Mouse (Mus musculus) ovary, adult 10 weeks (tissue): Measurements from ENCODE around the gene Ift88. TPM values are rescaled to one million over a fixed set of nuclear protein-coding genes. Genes with fewer than 3 reads are reported as not detected.

Source experiments
- polyA plus RNA-seq: library from polyadenylated mRNA; stranded (reverse); fragments of 350-450 nt; fragmentation: Illumina TruSeq; extraction: RNeasy Lipid Tissue Mini Kit (QIAGEN cat#74804); gene quantifications from one replicate; pipeline ENCODE4 v1.2.3, GENCODE M21; 2014

Gene Ift88
- polyA plus RNA-seq = 59.7 TPM

DNA sequence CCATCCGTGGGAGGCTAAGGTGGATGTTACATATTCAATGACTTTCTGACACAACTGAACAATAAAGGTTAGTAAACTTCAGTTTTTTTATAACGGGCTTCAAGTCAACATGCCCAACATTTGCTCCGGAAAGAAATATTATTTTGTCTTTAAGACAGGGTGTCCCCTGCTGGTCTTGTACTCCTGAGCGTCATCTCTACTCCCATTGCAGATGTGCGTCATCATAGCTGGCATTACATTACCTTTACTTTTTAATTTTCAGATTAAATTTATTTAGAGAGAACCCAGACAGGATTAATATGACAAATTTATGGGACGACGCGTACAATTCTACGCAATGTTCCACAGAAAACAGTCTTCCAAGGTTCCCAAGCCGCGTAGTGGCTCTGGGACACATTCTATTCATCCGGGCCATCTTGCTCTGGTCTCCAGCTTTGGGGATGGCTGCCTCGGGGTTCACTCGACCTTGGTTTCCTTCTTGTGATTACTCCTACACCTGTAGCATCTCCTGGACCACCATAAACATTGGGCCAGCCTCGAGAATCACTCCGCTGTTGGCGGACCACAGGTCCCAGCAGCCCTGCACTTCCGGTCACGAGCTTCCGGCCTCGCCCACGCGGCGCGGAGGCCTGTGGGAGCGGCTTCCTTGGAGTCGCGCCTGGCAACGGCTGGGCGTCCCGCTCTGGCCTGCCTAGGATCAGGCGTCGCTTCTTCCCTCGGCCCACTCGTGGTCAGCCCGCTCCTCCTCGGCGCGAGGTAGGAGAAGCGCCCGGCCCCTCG is at the start of gene Ift88:
Gene Ift88, plus strand, starts transcription at position 631 of the 780 bp plus-strand sequence.

DNA sequence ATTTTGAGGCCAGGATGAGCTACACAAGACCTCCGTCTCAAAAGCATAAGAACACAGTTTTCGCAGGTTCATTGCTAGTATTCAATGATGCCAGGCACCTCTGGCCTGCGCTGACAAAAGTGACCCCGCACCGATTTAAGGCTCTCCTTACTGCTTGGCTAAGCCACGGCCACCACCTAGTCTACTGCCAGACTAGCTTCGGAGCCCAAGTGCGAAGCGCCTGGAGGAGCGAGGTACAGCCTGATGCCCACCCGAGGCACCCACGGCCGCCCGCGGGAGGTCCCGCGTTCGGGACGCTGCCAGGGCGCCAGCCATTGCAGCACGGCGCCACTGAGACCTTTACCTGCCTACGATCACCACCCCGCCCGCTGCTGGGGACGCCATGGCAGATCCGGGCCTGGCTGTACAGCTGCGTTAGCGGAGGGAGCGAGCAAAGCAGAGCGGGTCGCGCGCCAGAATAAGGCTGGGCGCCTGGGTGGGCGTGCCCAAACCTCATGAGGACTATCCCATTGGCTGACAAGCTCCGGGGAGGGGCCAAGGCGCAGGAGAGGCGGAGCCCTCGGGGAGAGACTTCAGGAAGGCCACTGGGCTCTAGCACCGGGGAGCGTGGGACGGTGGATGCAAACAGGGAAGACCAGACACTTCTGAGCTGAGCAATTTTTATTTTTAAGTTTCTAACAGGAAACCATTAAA is 25.7 kb upstream of the Ift88 start, which contains the start of gene Cryl1:
Gene Cryl1, minus strand, starts transcription at position 465 of the 693 bp plus-strand sequence.

DNA sequence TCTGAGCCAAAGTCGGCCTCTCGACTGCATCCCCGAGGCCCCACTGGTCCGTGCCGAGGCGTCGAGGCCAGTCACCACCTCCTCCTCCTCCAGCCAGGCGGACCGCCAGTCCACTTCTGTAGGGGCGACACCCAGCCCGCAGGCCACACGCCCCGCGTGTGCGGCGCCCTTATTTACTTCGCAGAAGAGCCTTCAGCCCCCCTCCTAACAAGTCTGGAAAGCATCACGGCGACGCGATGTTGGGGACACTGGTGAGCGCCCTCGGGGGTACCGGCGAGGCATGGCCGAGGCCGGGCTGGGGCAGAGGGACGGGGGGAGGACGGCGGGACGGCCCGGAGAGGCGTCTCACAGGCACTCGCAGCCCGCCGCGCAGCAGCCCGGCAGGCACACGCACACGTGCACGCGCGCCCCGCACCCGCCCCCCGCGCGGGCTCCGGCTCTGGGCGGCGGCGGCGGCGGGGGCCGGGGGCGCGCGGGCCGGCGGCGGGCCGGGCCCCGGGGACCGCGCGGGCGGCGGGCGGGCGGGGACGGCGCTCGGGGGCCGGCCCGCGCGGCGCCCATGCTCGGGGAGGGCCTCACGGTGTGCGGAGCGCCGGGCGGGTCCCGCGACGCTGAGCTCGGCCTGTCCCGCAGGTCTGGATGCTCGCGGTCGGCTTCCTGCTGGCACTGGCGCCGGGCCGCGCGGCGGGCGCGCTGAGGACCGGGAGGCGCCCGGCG is 101.0 kb downstream of the Ift88 start, which contains the start of gene Il17d:
Gene Il17d, plus strand, starts transcription at position 107 of the 717 bp plus-strand sequence.

Other genes with a start within 250 kb of the Ift88 start
- gene Cryl1, start 25.5 kb upstream of the Ift88 start, polyA plus RNA-seq = 14.5 TPM
- gene Il17d, start 100.7 kb downstream of the Ift88 start, polyA plus RNA-seq = 10.3 TPM
- gene Eef1akmt1, start 147.6 kb downstream of the Ift88 start, polyA plus RNA-seq = 9.2 TPM
- gene Xpo4, start 241.4 kb downstream of the Ift88 start, polyA plus RNA-seq = 59.0 TPM